Comparison of ENCODE assay signal across 8 mouse cellular contexts in genomic region chr2:166995021-166995795, GRCm38 (mm10). TPM values are rescaled to one million over a fixed set of nuclear protein-coding genes. Genes with fewer than 3 reads are reported as not detected.
DNase-seq lines count a peak whose midpoint lies in the region; ATAC-seq lines count a peak whose summit lies in the region.

No protein-coding gene starts in this region.

- no peaks in the 10 kb centered on the region for H3K4me1 ChIP-seq in embryonic facial prominence, embryonic 11.5 days (ENCODE audit: control insufficient read depth, insufficient read depth, low read length)
- H3K4me1 ChIP-seq in limb, embryonic 13.5 days: peaks cover 53% of the 10 kb centered on the region
- H3K4me1 ChIP-seq in midbrain, embryonic 16.5 days (ENCODE audit: control insufficient read depth, insufficient read depth, low read length): peaks cover 35% of the 10 kb centered on the region

- peak overlapping the region; percentile 84 for H3K4me2 ChIP-seq in embryonic facial prominence, embryonic 11.5 days (ENCODE audit: low read depth, low read length)
- peak overlapping the region; percentile 97 for H3K4me2 ChIP-seq in limb, embryonic 13.5 days (replicated peaks)
- H3K4me2 ChIP-seq in midbrain, embryonic 16.5 days (ENCODE audit: low read length): peak overlapping the region; percentile 91

- H3K36me3 ChIP-seq in embryonic facial prominence, embryonic 11.5 days (replicated peaks; ENCODE audit: control insufficient read depth, insufficient read depth, low read depth, low read length): no peaks in the 10 kb centered on the region
- H3K36me3 ChIP-seq in limb, embryonic 13.5 days: no peaks in the 10 kb centered on the region
- no peaks in the 10 kb centered on the region for H3K36me3 ChIP-seq in midbrain, embryonic 16.5 days (ENCODE audit: control insufficient read depth, insufficient read depth, low read length)

- H3K27me3 ChIP-seq in embryonic facial prominence, embryonic 11.5 days (ENCODE audit: control insufficient read depth, insufficient read depth, low read length): no peaks in the 10 kb centered on the region
- no peaks in the 10 kb centered on the region for H3K27me3 ChIP-seq in limb, embryonic 13.5 days
- H3K27me3 ChIP-seq in midbrain, embryonic 16.5 days (ENCODE audit: control insufficient read depth, insufficient read depth, low read depth, low read length): no peaks in the 10 kb centered on the region

- H3K9ac ChIP-seq in embryonic facial prominence, embryonic 11.5 days (replicated peaks; ENCODE audit: low read length): peak overlapping the region; percentile 95
- peak overlapping the region; percentile 98 for H3K9ac ChIP-seq in limb, embryonic 13.5 days
- peak overlapping the region; percentile 97 for H3K9ac ChIP-seq in midbrain, embryonic 16.5 days (ENCODE audit: low read depth, low read length)

- peak overlapping the region; percentile 97 for H3K4me3 ChIP-seq in embryonic facial prominence, embryonic 11.5 days (ENCODE audit: low read depth, low read length)
- peak overlapping the region; percentile 97 for H3K4me3 ChIP-seq in limb, embryonic 13.5 days
- peak overlapping the region; percentile 92 for H3K4me3 ChIP-seq in midbrain, embryonic 16.5 days (ENCODE audit: low read depth, low read length)

- intact Hi-C loops in left cerebral cortex, postnatal 4 days (cut with DNase I): loop anchor here (5.0 kb wide), 1 partner anchor 38 kb away; no protein-coding TSS in a partner anchor
- intact Hi-C loops in heart, postnatal 10 days (cut with DNase I): no loop called here

- ATAC-seq in embryonic facial prominence, embryonic 11.5 days (replicated peaks; ENCODE audit: insufficient number of reproducible peaks, low FRiP score, low TSS enrichment, low read depth): no peak
- no peak for ATAC-seq in limb, embryonic 13.5 days (ENCODE audit: low FRiP score, low read depth)
- ATAC-seq in midbrain, embryonic 16.5 days: peak; percentile 29

- H3K9me3 ChIP-seq in embryonic facial prominence, embryonic 11.5 days (replicated peaks; ENCODE audit: control insufficient read depth, low read length): no peaks in the 10 kb centered on the region
- H3K9me3 ChIP-seq in limb, embryonic 13.5 days: no peaks in the 10 kb centered on the region
- no peaks in the 10 kb centered on the region for H3K9me3 ChIP-seq in midbrain, embryonic 16.5 days (replicated peaks; ENCODE audit: control insufficient read depth, low read length, poor library complexity, severe bottlenecking)

- WGBS in embryonic facial prominence, embryonic 11.5 days: 6% methylated on average over 28 of the region's 28 CpGs
- WGBS in limb, embryonic 13.5 days: 2% methylated on average over 28 of the region's 28 CpGs
- 4% methylated on average over 28 of the region's 28 CpGs for WGBS in midbrain, embryonic 16.5 days

- H3K27ac ChIP-seq in embryonic facial prominence, embryonic 11.5 days (replicated peaks; ENCODE audit: low read depth, low read length): peak overlapping the region; percentile 95
- H3K27ac ChIP-seq in limb, embryonic 13.5 days: peak overlapping the region; percentile 99
- H3K27ac ChIP-seq in midbrain, embryonic 16.5 days (ENCODE audit: low read length): peak overlapping the region; percentile 96

- DNase-seq in left cerebral cortex, postnatal 4 days: peak; percentile 46
- DNase-seq in left cerebral cortex, adult 11 months (ENCODE audit: low spot score): no peak
- DNase-seq in adrenal gland, adult 8-10 months: peak; percentile 25
- DNase-seq in embryonic facial prominence, embryonic 11.5 days (ENCODE audit: low spot score): peak; percentile 31
- DNase-seq in heart, postnatal 10 days: peak; percentile 27 to 38
- peak; percentile 46 for DNase-seq in thymus, postnatal 0 days (ENCODE audit: low spot score)

RNA-seq across cellular contexts. Expression of gene Stau1, which starts 0.9 kb away (rescaled TPM):
- 100 to 1,000 TPM; 111 TPM for total RNA-seq in left cerebral cortex, postnatal 4 days (2021)
- total RNA-seq in adrenal gland, adult 8-10 months (2022): 10 to 100 TPM; 66.1 to 83.6 (median 74.3) TPM
- polyA plus RNA-seq in embryonic facial prominence, embryonic 11.5 days (2014; fragmentation: Nextera tagmentation; extraction: Ambion mirVana): 91.5 and 96.3 TPM in 2 replicates
- 10 to 100 TPM; 54.2 TPM for total RNA-seq in heart, postnatal 10 days (2021)
- 108 and 114 TPM in 2 replicates for polyA plus RNA-seq in limb, embryonic 13.5 days (2015; fragmentation: Nextera tagmentation; extraction: Ambion mirVana)
- polyA plus RNA-seq in midbrain, embryonic 16.5 days (2015; fragmentation: Nextera tagmentation; extraction: Ambion mirVana): 116 and 122 TPM in 2 replicates
- 44.0 and 44.8 TPM in 2 replicates for polyA plus RNA-seq in thymus, postnatal 0 days (2015; fragmentation: Nextera tagmentation; extraction: Ambion mirVana)

RNA-seq across cellular contexts. Expression of gene Ddx27, which starts 19.8 kb away (rescaled TPM):
- total RNA-seq in left cerebral cortex, postnatal 4 days (2021): 10 to 100 TPM; 44.2 to 46.4 TPM
- total RNA-seq in adrenal gland, adult 8-10 months (2022): 10 to 100 TPM; 29.3 to 40.7 (median 34.2) TPM
- 41.4 and 42.6 TPM in 2 replicates for polyA plus RNA-seq in embryonic facial prominence, embryonic 11.5 days (2014; fragmentation: Nextera tagmentation; extraction: Ambion mirVana)
- total RNA-seq in heart, postnatal 10 days (2021): 10 to 100 TPM; 17.5 to 18.3 TPM
- 54.3 and 54.6 TPM in 2 replicates for polyA plus RNA-seq in limb, embryonic 13.5 days (2015; fragmentation: Nextera tagmentation; extraction: Ambion mirVana)
- 37.6 and 37.8 TPM in 2 replicates for polyA plus RNA-seq in midbrain, embryonic 16.5 days (2015; fragmentation: Nextera tagmentation; extraction: Ambion mirVana)
- 51.6 and 56.4 TPM in 2 replicates for polyA plus RNA-seq in thymus, postnatal 0 days (2015; fragmentation: Nextera tagmentation; extraction: Ambion mirVana)
